Mouse (Mus musculus) c-Kit-positive CD71-positive TER-119-positive erythroid progenitor cells, embryonic 14.5 days (primary cell): ENCODE results near the gene Naaladl1.
"Not testable (repeated sequence)": the region's sequence is repeated elsewhere in the genome, so short reads cannot be mapped to it uniquely, and the experiment has no call there.

ENCODE experiments used
- DNase-seq: peaks from one replicate; pipeline ENCODE4 v3.0.0-alpha.2; 2013; ENCODE audit warnings: low spot score

Naaladl1 gene

DNA sequence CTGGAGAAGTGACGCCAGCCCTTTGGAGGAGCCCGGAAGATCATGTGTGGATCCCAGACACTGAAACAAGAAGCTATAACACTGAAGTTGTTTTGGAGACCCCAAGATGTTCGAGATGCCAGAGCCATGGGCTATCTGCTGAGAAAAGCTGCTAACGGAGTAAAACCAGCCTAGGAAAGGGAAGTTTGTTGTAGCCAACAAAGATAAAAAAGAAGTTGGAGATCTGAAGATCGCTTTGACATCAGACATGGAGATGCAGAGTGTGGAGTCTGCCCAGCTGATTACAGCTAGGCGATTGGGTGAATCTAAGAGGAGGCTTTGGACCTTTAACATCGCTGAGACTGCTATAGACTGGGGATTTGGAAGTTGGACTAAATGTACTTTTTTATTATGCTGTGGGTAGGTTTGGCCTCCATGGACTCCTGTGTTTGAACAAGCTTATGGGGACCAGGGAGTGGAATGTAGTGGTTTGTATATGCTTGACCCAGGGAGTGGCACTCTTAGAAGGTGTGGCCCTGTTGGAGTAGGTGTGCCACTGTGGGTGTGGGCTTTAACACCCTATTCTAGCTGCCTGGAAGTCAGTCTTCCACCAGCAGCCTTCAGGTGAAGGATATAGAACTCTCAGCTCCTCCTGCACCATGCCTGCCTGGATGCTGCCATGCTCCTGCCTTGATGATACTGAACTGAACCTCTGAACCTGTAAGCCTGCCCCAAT is 25.0 kb downstream of the Naaladl1 start:
- DNase-seq: not testable (repeated sequence)

DNA sequence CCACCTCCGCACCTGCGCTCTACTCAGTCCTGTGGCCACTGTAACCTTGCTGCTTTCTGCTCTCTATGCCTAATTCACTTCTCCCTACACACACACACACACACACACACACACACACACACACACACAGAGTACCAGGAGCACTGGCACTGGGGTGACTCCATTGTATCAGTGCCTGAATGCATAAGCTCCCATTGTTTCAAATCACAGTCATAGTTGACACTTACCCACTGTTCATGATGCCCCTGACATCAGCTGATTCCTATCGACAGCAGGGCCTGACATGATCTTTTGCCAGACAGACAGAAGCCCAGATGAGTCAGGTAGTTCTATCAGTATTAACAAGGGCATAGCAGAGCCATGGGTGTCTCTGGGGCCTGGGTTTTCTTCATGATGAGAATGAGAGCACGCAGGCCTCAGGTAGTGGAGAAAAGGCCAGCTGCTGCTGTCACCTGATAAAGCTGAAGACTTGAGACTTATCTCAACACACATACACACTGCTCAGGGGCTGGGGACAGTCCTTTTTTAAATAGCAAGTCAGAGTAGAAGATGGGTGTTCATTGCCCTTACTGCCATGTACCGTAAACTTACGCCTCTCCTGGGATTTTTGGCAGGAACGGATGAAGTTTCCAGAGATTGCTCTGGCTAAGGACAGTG is 26.7 kb downstream of the Naaladl1 start:
- peak; percentile 82 for DNase-seq

DNA sequence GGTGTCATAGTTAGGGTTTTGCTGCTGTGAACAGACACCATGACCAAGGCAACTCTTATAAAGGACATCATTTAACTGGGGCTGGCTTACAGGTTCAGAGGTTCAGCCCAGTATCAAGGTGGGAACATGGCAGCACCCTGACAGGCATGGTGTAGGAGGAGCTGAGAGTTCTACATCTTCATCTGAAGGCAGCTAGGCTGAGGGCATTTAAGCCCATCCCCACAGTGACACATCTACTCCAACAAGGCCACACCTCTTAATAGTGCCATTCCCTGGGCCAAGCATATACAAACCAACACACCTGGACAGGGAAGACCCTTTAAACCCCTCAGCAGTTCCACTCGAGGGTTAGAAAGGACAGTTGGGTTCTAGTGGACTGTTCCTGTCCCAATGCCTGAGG is 27.6 kb downstream of the Naaladl1 start:
- not testable (repeated sequence) for DNase-seq

DNA sequence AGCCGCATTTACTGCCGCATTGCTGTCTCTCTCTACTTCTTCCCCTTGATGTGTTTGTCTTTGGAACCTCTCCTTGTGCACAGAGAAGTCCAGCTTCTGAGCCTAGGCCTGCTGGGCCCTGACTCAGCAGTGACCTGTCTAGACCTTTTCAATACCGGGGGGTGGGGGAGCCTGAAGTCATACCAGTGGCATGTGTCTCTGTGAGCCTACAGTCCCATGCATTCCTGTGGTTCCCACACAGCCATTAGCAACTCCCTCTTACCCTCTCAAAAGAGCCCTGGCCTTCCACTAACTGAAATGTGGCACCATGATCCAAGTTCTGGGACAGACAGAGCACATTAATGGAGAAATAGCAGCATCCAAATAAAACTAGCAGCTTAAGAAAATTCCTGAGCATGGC is 30.8 kb downstream of the Naaladl1 start:
- no peak for DNase-seq

DNA sequence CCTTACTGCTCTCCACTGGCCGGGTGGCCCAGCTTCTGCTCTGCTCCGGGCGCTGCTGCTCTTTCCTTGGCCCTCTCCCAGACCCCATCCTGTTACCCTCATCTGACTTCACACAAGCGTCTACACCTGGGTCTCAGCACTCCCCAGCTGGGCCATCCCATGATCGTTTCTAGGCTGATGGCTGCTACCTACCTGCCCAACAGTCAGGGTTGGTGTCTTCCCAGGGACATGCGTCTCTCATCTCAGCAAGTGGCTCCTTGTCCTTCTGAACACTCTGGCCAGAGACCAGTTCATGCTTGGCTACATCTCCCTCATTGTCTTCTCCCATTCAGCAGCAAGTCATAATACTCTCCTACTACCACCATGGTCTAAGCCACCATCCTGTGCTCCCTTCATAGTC is 34.1 kb downstream of the Naaladl1 start:
- DNase-seq: no peak

DNA sequence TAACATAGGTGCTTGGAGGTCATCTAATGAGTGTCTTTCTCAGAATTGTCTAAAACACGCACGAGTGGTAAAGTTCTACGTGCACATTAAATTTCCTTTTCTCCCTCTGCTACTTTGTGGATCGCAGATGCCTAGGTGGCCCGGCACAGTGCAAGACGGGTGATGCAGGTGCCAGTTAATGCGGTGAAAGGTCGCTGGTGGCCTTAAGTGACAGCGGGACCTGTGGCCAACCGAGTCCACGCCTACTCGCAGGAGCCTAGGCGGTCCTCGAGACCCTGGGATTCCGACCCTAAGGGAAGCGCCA is 34.7 kb downstream of the Naaladl1 start:
- DNase-seq: no peak

DNA sequence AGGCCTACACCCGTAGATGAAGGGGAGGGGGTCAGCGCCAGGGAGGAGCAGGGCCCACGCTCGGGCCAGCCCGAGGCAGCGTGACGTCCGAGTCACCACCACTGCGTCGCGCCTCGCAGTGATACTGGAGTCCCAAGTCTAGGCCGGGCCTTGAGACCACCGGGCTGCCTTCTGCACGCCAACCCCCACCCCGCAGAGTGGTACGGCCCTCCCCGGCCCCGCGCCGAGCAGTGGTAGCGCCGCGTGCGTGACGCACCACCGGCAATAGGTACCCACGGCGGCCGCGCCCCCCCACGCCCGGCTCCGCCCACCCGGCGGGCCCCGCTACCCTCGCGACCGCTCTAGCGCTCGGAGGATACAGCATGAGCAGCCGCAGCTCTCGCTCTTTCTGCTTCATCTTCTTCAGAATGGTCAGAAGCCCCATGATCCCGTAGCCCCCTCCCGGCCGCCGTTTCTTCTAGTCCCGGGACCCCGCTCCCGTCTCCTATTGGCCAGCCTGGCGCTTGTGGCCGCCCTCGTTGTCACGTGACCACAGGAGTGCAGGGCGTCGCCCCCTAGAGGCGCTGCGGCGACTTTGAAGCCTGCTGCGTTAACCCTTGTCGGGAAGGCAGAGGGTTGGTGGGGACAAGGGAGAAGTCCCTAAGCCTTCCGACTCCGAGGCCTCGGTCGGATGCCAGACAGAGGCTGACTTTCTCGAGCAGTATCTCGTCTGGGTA is 35.3 kb downstream of the Naaladl1 start, which contains the start of gene Batf2:
Gene Batf2, plus strand, starts transcription at position 306 of the 716 bp plus-strand sequence.
- peak; percentile 91 for DNase-seq

DNA sequence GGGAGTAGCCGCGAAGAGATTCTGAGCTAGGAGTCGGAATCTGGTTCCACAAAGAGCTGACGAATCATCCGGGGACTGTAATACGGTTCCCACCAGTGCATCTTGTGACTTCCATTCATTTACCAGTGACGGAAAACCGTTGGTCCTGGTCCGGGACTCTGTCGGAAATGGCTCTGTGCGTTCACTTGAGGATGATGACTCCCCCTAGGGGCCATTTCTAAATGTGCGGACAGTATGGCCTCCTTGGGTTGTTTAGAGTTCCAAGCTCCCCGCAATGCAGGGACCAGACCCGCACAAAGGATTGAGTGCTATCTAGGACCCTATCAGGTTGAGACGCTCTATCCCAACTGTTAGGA is 35.8 kb downstream of the Naaladl1 start, which contains the start of gene Arl2:
Gene Arl2, minus strand, starts transcription at position 155 of the 356 bp plus-strand sequence.
- DNase-seq: peak; percentile 90

DNA sequence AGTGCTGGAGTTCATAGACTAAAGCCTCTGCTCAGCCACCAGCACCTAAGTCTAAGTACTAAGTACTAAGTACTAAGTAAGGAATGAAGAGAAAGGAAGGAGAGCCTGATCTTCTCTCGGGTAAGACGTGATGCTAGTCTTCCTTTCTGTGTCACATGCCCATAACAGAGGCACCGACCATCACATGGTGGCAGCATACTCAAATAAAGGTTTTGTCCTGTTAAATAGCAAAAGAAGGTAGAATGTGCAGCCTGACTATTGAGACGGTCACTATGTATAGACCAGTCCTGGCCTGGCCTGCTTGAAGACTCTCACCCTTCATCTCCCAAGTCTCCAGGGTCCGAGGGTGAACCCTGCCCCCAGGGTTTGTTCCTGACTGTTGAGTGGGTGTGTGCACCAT is 39.3 kb downstream of the Naaladl1 start:
- no peak for DNase-seq

DNA sequence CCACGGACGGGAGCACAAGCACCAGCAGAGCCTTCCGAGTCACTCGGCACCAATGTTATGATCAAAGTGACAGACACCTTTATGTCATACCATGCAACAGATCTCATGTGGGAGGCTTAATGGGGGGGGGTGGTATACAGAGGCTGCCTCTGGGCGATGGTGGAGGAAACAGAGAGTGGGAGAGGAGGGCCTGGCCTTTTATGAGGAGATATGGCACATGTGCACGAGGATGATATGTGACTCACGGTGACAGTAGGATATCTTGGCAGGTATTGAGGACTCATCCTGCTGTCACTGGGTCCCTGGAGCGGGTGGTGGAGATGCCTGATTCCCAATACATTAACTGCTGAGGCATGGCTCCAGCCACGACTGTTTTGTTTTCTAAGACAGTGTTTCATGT is 49.6 kb downstream of the Naaladl1 start:
- DNase-seq: no peak

DNA sequence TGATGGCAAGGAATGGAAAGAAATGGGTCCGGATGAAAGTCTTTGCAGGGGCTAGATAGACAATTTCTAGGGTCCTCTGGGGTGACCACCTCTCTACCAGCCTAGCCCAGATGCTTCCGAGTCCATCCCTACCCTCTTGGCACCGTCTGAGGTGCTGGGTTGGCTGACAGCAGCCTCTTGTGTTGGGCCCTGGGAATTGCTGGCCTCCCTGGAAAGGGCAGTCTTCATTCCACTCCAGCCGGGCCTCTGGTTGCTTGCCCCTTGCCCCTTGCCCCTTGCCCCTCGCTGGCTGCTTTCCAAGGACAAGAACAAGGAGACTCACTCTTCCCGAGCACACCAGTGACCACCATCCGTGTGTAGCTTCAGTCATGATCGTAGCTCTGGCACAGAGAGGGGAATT is 50.8 kb downstream of the Naaladl1 start:
- DNase-seq: no peak

DNA sequence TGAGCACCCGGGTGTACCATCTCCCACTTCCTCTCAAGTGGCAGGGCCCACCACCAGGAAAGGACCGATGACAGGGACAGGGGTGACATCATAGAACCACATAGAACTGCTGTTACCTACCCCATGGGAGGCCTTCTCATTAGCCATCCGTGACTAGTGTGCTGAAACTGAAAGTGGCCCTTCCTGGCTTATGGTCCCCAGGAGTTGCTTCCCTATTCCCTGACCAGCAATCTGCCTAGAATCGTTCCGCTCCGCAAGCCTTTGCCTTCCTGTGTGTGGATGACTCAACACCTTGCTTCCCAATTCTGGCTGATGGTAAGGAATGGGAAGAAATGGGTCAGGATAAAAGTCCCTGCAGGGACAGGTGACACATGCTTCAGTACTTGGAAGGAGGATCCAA is 51.6 kb downstream of the Naaladl1 start:
- no peak for DNase-seq

DNA sequence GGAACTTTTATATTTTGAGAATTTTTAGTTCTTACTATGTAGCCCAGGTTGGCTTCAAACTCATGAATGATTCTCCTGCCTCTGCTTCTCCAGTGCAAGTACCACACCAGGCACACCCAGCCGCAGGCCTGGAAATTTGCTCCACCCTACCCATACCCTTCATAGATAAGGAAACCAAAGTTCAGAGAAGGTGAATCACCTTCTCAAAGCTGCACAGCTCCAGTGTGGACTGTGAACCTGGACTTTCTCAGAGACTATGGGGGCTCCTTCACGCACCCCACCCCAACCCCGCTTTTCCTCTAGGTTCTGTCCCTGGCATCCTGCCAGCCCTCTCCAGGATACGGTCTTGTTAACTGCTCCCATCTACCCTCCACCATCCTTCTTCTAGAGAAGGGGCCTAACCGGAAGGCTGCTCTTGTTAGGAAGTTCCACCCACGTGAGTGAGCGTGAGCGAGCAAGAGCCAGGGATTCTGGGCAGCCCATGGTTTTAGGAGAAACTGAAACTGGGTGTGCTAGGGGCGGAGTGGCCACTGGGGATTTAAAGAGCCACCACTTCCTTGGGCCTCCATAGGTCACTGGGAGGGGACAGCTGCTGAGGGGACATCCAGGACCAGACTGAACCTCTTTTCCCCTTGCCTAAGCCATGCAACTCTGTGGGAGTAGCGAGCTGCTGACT is 58.4 kb downstream of the Naaladl1 start:
- no peak for DNase-seq
